Comparison of ENCODE assay signal across 28 mouse cellular contexts in genomic region chr3:17214031-17214430, GRCm38 (mm10).
DNase-seq lines count a peak whose midpoint lies in the region; ATAC-seq lines count a peak whose summit lies in the region.
"Had no signal": no experiment of that assay in that cellular context is flagged by ENCODE, and none has a peak within 500 bp of the region (broad histone marks: within the 10 kb centered on the region; RNA-seq: fewer than 3 reads in every experiment).

No protein-coding gene starts in this region.

- H3K36me3 ChIP-seq in forebrain, embryonic 14.5 days (ENCODE audit: control insufficient read depth, insufficient read depth, low read length): no peaks in the 10 kb centered on the region
- no peaks in the 10 kb centered on the region for H3K36me3 ChIP-seq in forebrain, embryonic 13.5 days (ENCODE audit: poor library complexity, severe bottlenecking)
- H3K36me3 ChIP-seq in midbrain, embryonic 12.5 days: no peaks in the 10 kb centered on the region
- H3K36me3 ChIP-seq in midbrain, embryonic 15.5 days (replicated peaks): no peaks in the 10 kb centered on the region
- H3K36me3 ChIP-seq: embryonic facial prominence, embryonic 12.5 days; heart, embryonic 13.5 days; limb, embryonic 10.5 days had no signal

- H3K9me3 ChIP-seq in forebrain, embryonic 14.5 days (replicated peaks; ENCODE audit: control insufficient read depth, low read length): no peaks in the 10 kb centered on the region
- no peaks in the 10 kb centered on the region for H3K9me3 ChIP-seq in forebrain, embryonic 13.5 days (replicated peaks)
- H3K9me3 ChIP-seq in midbrain, embryonic 12.5 days: no peaks in the 10 kb centered on the region
- no peaks in the 10 kb centered on the region for H3K9me3 ChIP-seq in midbrain, embryonic 15.5 days
- H3K9me3 ChIP-seq: embryonic facial prominence, embryonic 12.5 days; heart, embryonic 13.5 days; limb, embryonic 10.5 days had no signal

- no peak overlapping the region for H3K4me3 ChIP-seq in forebrain, embryonic 14.5 days (ENCODE audit: low read depth, low read length)
- no peak overlapping the region for H3K4me3 ChIP-seq in forebrain, embryonic 13.5 days
- H3K4me3 ChIP-seq in midbrain, embryonic 12.5 days: no peak overlapping the region
- H3K4me3 ChIP-seq in midbrain, embryonic 15.5 days: no peak overlapping the region
- H3K4me3 ChIP-seq: embryonic facial prominence, embryonic 12.5 days; erythroblast, embryonic 14.5 days; heart, adult 2 months; heart, embryonic 13.5 days; layer of hippocampus, adult 2 months; limb, embryonic 10.5 days had no signal

- no peak overlapping the region for H3K27ac ChIP-seq in forebrain, embryonic 14.5 days (ENCODE audit: low read depth, low read length)
- H3K27ac ChIP-seq in forebrain, embryonic 13.5 days: no peak overlapping the region
- no peak overlapping the region for H3K27ac ChIP-seq in midbrain, embryonic 12.5 days (replicated peaks)
- no peak overlapping the region for H3K27ac ChIP-seq in midbrain, embryonic 15.5 days
- H3K27ac ChIP-seq: embryonic facial prominence, embryonic 12.5 days; heart, adult 2 months; heart, embryonic 13.5 days; hindbrain, postnatal 0 days; layer of hippocampus, adult 2 months; limb, embryonic 10.5 days had no signal

- H3K27me3 ChIP-seq in forebrain, embryonic 14.5 days (replicated peaks; ENCODE audit: control insufficient read depth, insufficient read depth, low read length): no peaks in the 10 kb centered on the region
- no peaks in the 10 kb centered on the region for H3K27me3 ChIP-seq in forebrain, embryonic 13.5 days
- H3K27me3 ChIP-seq in midbrain, embryonic 12.5 days: no peaks in the 10 kb centered on the region
- no peaks in the 10 kb centered on the region for H3K27me3 ChIP-seq in midbrain, embryonic 15.5 days (replicated peaks)
- H3K27me3 ChIP-seq: embryonic facial prominence, embryonic 12.5 days; heart, embryonic 13.5 days had no signal

- ATAC-seq in forebrain, embryonic 14.5 days: no peak
- no peak for ATAC-seq in forebrain, embryonic 13.5 days
- ATAC-seq in midbrain, embryonic 12.5 days (ENCODE audit: low FRiP score, low read depth): peak; percentile 73
- ATAC-seq in midbrain, embryonic 15.5 days (replicated peaks): no peak
- ATAC-seq: CD4-positive, CD25-positive, alpha-beta regulatory T cell, adult 4 months; forebrain, embryonic 16.5 days; hindbrain, postnatal 0 days; intestine, embryonic 16.5 days had no signal

- WGBS in forebrain, embryonic 14.5 days: 69% methylated on average over 3 of the region's 3 CpGs
- WGBS in forebrain, embryonic 13.5 days: 56% methylated on average over 3 of the region's 3 CpGs
- WGBS in midbrain, embryonic 12.5 days: 55% methylated on average over 3 of the region's 3 CpGs
- WGBS in midbrain, embryonic 15.5 days: 47% methylated on average over 3 of the region's 3 CpGs

- H3K4me1 ChIP-seq in forebrain, embryonic 14.5 days (ENCODE audit: control insufficient read depth, insufficient read depth, low read length): no peaks in the 10 kb centered on the region
- no peaks in the 10 kb centered on the region for H3K4me1 ChIP-seq in forebrain, embryonic 13.5 days
- H3K4me1 ChIP-seq in midbrain, embryonic 12.5 days: peaks cover 2% of the 10 kb centered on the region; the same call in 1 of the 2 replicates
- no peaks in the 10 kb centered on the region for H3K4me1 ChIP-seq in midbrain, embryonic 15.5 days
- H3K4me1 ChIP-seq: embryonic facial prominence, embryonic 12.5 days; heart, embryonic 13.5 days; limb, embryonic 10.5 days had no signal

- peak; percentile 20 for DNase-seq in forebrain, embryonic 14.5 days (ENCODE audit: low spot score)
- peak; percentile 1 for DNase-seq in forelimb bud, embryonic 11.5 days (ENCODE audit: low read depth, low spot score)
- peak; percentile 48 for DNase-seq in retina, embryonic 14.5 days (ENCODE audit: low spot score)
- DNase-seq in adrenal gland, postnatal 10 days: no peak
- DNase-seq: adrenal gland, postnatal 25 days; cerebellum, adult 11 months; cerebellum, adult 9-11 months; gastrocnemius, postnatal 14 days; heart, adult 2 months; heart, postnatal 14 days; kidney, adult 9 months; kidney, postnatal 14 days; liver; lung, postnatal 4 days; right cerebral cortex, postnatal 25 days; thymus, postnatal 14 days had no signal

- no peak overlapping the region for H3K4me2 ChIP-seq in forebrain, embryonic 14.5 days (ENCODE audit: low read length)
- H3K4me2 ChIP-seq in forebrain, embryonic 13.5 days: no peak overlapping the region
- no peak overlapping the region for H3K4me2 ChIP-seq in midbrain, embryonic 12.5 days (replicated peaks)
- no peak overlapping the region for H3K4me2 ChIP-seq in midbrain, embryonic 15.5 days
- H3K4me2 ChIP-seq: embryonic facial prominence, embryonic 12.5 days; heart, embryonic 13.5 days had no signal

- H3K9ac ChIP-seq in forebrain, embryonic 14.5 days (ENCODE audit: low read length): no peak overlapping the region
- H3K9ac ChIP-seq in forebrain, embryonic 13.5 days: no peak overlapping the region
- H3K9ac ChIP-seq in midbrain, embryonic 12.5 days (replicated peaks): no peak overlapping the region
- H3K9ac ChIP-seq in midbrain, embryonic 15.5 days: no peak overlapping the region
- H3K9ac ChIP-seq: embryonic facial prominence, embryonic 12.5 days; heart, embryonic 13.5 days had no signal
